Mouse (Mus musculus): ENCODE results near the gene Tespa1. TPM values are rescaled to one million over a fixed set of nuclear protein-coding genes. Genes with fewer than 3 reads are reported as not detected.
"Not testable (repeated sequence)": the region's sequence is repeated elsewhere in the genome, so short reads cannot be mapped to it uniquely, and the experiment has no call there.

Gene Tespa1
- polyA plus RNA-seq, 2 experiments from 2014 or later, result 380 to 411 TPM

- ATAC-seq, result peak; percentile 54
Measured at GRCm38 (mm10) chr10:130363438-130364164, 40.9 kb downstream of the Tespa1 start.

- no peak for ATAC-seq
Measured at GRCm38 (mm10) chr10:130364766-130365165, 42.1 kb downstream of the Tespa1 start.

- ATAC-seq, result no peak
Measured at GRCm38 (mm10) chr10:130368384-130368783, 45.7 kb downstream of the Tespa1 start.

- ATAC-seq, result no peak
Measured at GRCm38 (mm10) chr10:130370005-130370682, 47.5 kb downstream of the Tespa1 start.

- ATAC-seq, result no peak
Measured at GRCm38 (mm10) chr10:130371644-130372043, 49.0 kb downstream of the Tespa1 start.

- no peak for ATAC-seq
Measured at GRCm38 (mm10) chr10:130372491-130373173, 50.0 kb downstream of the Tespa1 start.

- ATAC-seq, result no peak
Measured at GRCm38 (mm10) chr10:130375145-130375544, 52.5 kb downstream of the Tespa1 start.

- ATAC-seq, result no peak
Measured at GRCm38 (mm10) chr10:130394232-130394631, 71.6 kb downstream of the Tespa1 start, which contains the start of gene Vmn2r84. Gene Vmn2r84, minus strand, starts transcription at chr10:130394332.

GRCm38 (mm10) chr10:130412167-130412698 lies 89.6 kb downstream of the Tespa1 start:
- not testable (repeated sequence) for ATAC-seq

Other genes starting within 250 kb of the Tespa1 start
- gene Olfr823, start 207.5 kb upstream of the Tespa1 start, polyA plus RNA-seq (2017; shearing (Covaris generic)), result not detected
- not detected for gene Olfr824, start 192.9 kb upstream of the Tespa1 start, polyA plus RNA-seq (2017; shearing (Covaris generic))
- gene Olfr825, start 156.1 kb upstream of the Tespa1 start, polyA plus RNA-seq (2017; shearing (Covaris generic)), result not detected
- gene Olfr826, start 138.7 kb upstream of the Tespa1 start, polyA plus RNA-seq (2017; shearing (Covaris generic)), result not detected
- not detected for gene Olfr827, start 108.5 kb upstream of the Tespa1 start, polyA plus RNA-seq (2017; shearing (Covaris generic))
- gene Neurod4, start 42.6 kb upstream of the Tespa1 start, polyA plus RNA-seq (2017; shearing (Covaris generic)), result not detected
- gene Vmn2r84, start 71.5 kb downstream of the Tespa1 start, polyA plus RNA-seq (2017; shearing (Covaris generic)), result 1 to 10 TPM; 2.0 TPM
- under 1 TPM; 0.17 to 0.22 TPM for gene Vmn2r85, start 106.8 kb downstream of the Tespa1 start, polyA plus RNA-seq (2017; shearing (Covaris generic))
- gene Vmn2r86, start 133.2 kb downstream of the Tespa1 start, polyA plus RNA-seq (2017; shearing (Covaris generic)), result not detected
- not detected for gene Vmn2r87, start 174.5 kb downstream of the Tespa1 start, polyA plus RNA-seq (2017; shearing (Covaris generic))